Mouse (Mus musculus) 3134 (cell line): Measurements from ENCODE around the gene Tubgcp6.

Experiments used
- DNase-seq: peaks from one replicate; pipeline ENCODE4 v3.0.0-alpha.2; 2011; ENCODE audit warnings: low spot score; ENCODE audit not compliant: insufficient read length; ENCODE audit errors: extremely low read depth

The Tubgcp6 gene

DNA sequence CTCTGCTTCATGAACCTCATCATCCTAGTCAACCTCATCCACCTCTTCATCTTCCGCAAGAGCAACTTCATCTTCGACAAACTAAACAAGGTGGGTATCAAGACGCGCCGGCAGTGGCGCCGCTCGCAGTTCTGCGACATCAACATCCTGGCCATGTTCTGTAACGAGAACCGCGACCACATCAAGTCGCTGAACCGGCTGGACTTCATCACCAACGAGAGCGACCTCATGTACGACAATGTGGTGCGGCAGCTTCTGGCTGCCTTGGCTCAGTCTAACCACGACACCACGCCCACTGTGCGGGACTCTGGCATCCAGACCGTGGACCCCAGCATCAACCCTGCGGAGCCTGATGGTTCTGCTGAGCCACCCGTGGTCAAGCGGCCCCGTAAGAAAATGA is 54.7 kb downstream of the Tubgcp6 start:
- no peak for DNase-seq

GRCm38 (mm10) chr15:89067609-89068008 is 55.3 kb downstream of the Tubgcp6 start:
- no peak for DNase-seq

DNA sequence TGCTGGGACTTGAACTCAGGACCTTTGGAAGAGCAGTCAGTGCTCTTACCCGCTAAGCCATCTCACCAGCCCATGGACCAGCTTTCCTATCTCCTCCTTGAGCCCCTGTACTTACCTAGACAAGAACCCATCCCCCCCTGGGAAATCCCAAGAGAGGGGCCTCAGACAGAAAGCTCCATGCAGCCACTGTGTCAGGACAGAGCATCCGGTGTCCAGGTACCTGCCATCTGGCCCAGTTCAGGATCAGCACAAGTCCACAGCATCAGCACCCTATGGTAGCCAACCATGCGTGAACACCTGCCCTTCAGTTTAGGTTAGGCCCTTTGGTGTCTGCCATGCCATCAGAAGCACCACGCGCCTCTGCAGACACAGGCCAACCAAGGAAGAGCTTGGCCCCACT is 58.0 kb downstream of the Tubgcp6 start:
- no peak for DNase-seq

DNA sequence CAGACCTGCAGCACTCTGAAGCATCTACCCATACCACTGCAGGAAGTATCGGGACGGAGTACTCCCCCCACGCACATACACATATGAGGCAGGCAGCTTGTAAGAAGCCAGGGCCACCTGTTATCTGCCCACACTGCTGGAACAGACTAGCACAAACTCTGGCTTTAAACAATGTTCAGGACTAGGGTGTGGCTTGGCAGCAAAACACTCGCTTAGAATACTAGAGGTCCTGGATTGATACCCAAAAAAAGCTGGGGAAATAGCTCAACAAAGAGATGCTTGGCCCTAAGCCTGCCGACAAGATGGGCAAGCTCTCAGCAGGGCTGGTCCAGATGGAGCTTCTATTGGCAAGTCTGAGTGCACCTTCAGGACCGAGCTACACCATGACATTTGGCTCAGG is 59.4 kb downstream of the Tubgcp6 start:
- no peak for DNase-seq

DNA sequence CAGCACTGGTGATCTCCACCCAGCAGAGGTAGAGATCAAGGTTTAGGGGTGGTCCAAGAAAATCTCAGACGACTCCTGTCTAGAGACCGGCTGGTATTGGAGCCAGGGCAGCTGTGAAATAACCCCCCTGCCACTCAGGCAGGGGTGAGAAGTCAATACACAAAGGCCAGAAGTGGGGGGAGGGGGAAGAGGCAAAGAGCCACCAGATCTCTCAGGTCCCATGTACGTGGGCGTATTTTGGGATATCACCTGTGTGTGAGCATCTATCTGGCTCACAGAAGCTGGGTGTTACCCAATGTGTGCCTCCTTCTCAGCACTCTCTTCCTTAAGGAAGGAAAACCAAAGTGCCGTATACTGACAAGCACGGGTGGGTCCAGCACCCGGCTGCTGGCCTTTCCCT is 59.9 kb downstream of the Tubgcp6 start:
- DNase-seq, result no peak

- DNase-seq, result no peak
Measured at GRCm38 (mm10) chr15:89062518-89062910, 60.4 kb downstream of the Tubgcp6 start.

GRCm38 (mm10) chr15:89061761-89062517 is 61.0 kb downstream of the Tubgcp6 start:
- DNase-seq, result no peak

DNA sequence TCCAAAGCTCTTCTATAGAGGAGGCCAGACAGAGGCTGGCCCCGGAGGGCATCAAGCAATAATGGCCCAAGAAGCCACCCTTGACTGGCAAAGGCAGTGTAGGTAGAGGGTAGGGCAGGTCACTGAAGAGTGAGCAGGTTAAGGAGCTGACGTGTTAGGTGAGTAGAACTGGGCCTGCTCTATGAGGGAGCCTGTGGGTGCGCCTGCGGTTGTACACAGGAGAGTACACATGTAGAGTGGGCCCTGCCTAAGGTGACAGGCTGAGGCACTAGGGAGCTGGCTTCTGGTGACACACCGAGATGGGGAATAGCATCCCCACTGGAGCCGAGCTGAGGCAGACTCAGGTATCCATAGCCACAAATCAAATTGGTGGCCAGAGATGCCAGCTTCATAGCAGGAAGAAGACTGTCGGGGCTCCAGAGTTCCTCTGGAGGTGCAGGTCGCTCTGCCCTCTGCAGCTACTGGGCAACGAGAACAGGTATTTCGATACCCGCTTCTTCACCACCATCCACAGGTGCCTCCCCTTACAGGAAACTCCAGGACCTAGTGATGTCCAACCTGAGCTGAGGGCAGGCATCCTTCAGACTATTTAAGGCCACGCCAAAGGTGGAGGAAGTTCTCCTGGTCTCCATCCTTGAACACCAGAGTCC is 62.0 kb downstream of the Tubgcp6 start:
- no peak for DNase-seq

DNA sequence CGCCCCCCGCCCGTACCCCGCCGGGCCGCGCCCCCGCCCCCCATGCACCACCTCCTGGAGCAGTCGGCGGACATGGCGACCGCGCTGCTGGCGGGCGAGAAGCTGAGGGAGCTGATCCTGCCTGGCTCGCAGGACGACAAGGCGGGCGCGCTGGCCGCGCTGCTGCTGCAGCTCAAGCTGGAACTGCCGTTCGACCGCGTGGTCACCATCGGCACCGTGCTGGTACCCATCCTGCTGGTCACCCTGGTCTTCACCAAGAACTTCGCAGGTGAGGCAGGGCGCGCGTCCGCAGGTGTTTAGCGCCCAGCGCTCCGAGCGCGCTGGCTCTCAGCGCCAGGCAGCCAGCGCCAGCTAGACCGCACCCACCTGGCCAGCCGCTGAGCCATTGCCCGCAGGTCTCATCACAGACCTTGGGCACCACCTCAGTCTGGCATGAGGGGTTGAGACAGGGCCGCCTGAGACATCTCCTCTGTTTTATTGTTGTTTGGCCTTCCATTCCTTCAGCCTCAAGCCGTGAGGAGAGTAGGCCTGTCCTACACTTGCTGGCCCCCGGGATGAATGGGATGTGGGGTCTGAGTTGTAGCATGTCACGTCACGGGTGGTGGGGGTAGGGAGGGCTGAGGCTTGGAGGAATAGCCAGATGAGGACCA is 62.8 kb downstream of the Tubgcp6 start:
- no peak for DNase-seq

DNA sequence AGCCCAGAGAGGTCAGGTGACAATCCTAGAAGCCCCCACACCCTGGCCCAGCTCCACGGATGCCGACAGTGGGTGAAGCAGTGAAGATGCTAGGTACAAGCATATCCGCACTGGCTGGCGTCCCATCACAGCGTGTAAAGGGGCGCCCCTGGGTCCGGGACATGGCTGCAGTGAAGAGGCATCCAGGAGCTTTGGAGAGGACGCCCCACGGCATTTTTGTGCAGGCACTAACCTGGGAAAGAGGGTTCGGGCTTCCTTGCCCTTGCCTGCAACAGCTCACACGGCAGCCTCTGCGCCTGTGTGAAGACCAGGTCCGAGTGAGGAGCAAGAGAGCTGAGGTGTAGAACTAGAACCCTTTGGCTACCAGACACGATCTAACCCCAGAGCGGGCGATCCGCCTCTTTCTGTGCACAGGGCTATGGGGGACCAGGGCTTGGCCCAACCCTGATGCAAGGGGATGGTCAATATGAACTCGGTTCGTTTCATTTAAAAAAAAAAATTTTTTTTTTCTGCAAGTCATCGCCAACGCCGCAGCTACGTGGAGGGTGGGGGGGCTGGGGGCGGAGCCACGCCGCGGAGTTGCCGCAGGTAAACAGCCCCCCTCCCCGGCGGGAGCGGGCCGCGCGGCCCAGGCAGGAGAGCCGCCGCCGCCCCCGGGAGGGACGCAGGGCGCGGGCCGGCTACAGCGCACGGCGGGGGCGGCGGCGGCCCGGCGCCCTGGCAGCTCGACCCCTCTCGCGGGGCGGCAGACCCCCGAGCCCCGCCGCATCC is 63.6 kb downstream of the Tubgcp6 start, which contains the start of gene Panx2:
Gene Panx2 (plus strand): TSS at position 574 of the 771 bp plus-strand sequence.
- no peak for DNase-seq

DNA sequence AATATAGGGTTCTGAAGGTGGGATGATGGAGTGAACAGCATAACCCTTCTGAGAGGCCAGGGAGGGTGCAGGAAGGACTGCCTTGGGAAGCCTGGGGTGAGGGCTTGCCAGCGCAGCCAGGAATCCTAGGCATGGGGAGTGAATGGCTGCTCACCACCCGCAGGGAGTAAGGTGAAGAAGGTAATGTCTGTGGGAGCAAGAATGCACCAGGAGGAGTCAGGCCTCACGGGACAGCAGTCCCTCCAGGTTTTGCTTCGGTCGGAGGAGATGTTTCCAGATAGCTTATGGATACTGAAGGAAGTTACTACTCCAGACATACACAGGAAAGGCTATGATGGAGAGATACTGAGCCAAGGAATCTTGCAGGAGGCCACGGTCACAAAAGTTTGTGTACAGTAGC is 64.2 kb downstream of the Tubgcp6 start:
- DNase-seq, result no peak

DNA sequence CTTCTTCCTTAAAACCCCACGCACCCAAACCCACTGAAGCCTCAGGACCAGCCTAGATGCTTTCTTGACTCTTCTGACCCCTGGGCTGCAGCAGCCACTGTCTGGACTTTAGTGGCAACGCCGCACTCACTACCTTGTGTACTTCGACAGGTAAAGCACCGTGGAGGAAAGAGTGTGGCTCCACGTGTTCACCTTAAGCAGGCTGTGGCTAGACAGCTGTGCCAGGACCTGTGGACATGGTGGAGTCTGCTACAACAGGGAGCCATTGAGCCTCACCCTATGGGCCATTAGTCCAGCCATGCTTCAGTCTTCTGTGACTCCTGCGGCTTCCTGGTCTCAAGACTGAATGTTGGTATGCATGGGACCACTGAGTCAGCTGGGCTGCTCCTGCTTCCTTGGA is 68.2 kb downstream of the Tubgcp6 start:
- DNase-seq, result no peak
